Mouse (Mus musculus): ENCODE data around the gene Carnmt1.

DNA sequence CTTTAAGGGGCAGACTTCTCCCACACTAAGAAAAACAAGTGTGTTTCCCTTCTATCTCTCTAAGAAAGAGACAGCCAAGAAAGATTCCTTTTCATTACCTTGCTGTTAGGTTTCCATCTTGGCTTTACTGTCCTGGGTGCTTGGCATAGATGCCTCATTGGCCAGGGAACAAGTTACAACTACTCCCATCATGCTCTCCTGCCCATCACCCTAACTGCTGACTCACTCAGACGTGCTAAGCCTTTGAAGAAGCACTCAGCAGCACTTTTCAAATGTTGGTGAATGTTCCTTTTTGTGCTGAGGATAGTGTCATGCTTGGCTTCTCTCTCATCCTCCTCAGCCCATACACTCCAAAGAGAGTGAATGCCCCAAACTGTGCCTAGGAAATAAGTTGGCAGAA lies 8.9 kb upstream of the Carnmt1 start:
- no peak for TF ChIP-seq USF1 (IDR thresholded peaks at IDR 0.05; ENCODE audit: low read depth)
- TF ChIP-seq MAX (IDR thresholded peaks at IDR 0.05), result no peak
- no peak for TF ChIP-seq CTCF (IDR thresholded peaks at IDR 0.05; ENCODE audit: control insufficient read depth, insufficient read depth, insufficient read length)
- no peak for TF ChIP-seq MYOG (IDR thresholded peaks at IDR 0.05; ENCODE audit: control insufficient read depth, extremely low read depth, insufficient read length)
- TF ChIP-seq CEBPB (IDR thresholded peaks at IDR 0.05; ENCODE audit: low read depth), result no peak
